Mouse (Mus musculus): ENCODE results near the gene Myo5c.

Gene Myo5c

GRCm38 (mm10) chr9:75322099-75322885 lies 90.5 kb downstream of the Myo5c start:
- DNase-seq (ENCODE audit: low read depth, low spot score) = no peak

- no peak for DNase-seq (ENCODE audit: low read depth, low spot score)
Measured at GRCm38 (mm10) chr9:75328047-75328446, 96.2 kb downstream of the Myo5c start.

- DNase-seq (ENCODE audit: low read depth, low spot score) = no peak
Measured at GRCm38 (mm10) chr9:75330821-75331220, 99.0 kb downstream of the Myo5c start.

- DNase-seq (ENCODE audit: low read depth, low spot score) = no peak
Measured at GRCm38 (mm10) chr9:75334440-75334839, 102.6 kb downstream of the Myo5c start.

- DNase-seq (ENCODE audit: low read depth, low spot score) = no peak
Measured at GRCm38 (mm10) chr9:75338016-75338415, 106.2 kb downstream of the Myo5c start.

- DNase-seq (ENCODE audit: low read depth, low spot score) = no peak
Measured at GRCm38 (mm10) chr9:75342433-75342832, 110.6 kb downstream of the Myo5c start.

GRCm38 (mm10) chr9:75347458-75347857 lies 115.6 kb downstream of the Myo5c start, which contains the start of gene Bcl2l10:
TSS of gene Bcl2l10 (plus strand) at chr9:75347758.
- no peak for DNase-seq (ENCODE audit: low read depth, low spot score)

- no peak for DNase-seq (ENCODE audit: low read depth, low spot score)
Measured at GRCm38 (mm10) chr9:75348066-75348465, 116.2 kb downstream of the Myo5c start.

- DNase-seq (ENCODE audit: low read depth, low spot score) = no peak
Measured at GRCm38 (mm10) chr9:75348641-75349040, 116.8 kb downstream of the Myo5c start.

GRCm38 (mm10) chr9:75353094-75353493 lies 121.3 kb downstream of the Myo5c start:
- no peak for DNase-seq (ENCODE audit: low read depth, low spot score)

Data from retina, adult 2 months (tissue).